Mouse (Mus musculus): ENCODE results near the gene Fzd5.

Fzd5 gene

GRCm38 (mm10) chr1:64737502-64738179 lies at the start of gene Fzd5:
Fzd5 (minus strand) TSS chr1:64737751.
- DNase-seq = peak; percentile 93

- no peak for DNase-seq
Measured at GRCm38 (mm10) chr1:64779863-64780262, 42.3 kb upstream of the Fzd5 start.

- DNase-seq = no peak
Measured at GRCm38 (mm10) chr1:64779415-64779814, 41.9 kb upstream of the Fzd5 start.

- no peak for DNase-seq
Measured at GRCm38 (mm10) chr1:64773305-64773704, 35.8 kb upstream of the Fzd5 start.

GRCm38 (mm10) chr1:64770169-64770568 lies 32.6 kb upstream of the Fzd5 start:
- DNase-seq = no peak

- no peak for DNase-seq
Measured at GRCm38 (mm10) chr1:64761646-64762045, 24.1 kb upstream of the Fzd5 start.

GRCm38 (mm10) chr1:64757766-64758165 lies 20.2 kb upstream of the Fzd5 start:
- DNase-seq = no peak

- DNase-seq = peak; percentile 53
Measured at GRCm38 (mm10) chr1:64757254-64757653, 19.7 kb upstream of the Fzd5 start.

GRCm38 (mm10) chr1:64756640-64757030 lies 19.1 kb upstream of the Fzd5 start:
- no peak for DNase-seq

GRCm38 (mm10) chr1:64755971-64756639 lies 18.6 kb upstream of the Fzd5 start:
- no peak for DNase-seq

GRCm38 (mm10) chr1:64754658-64755057 lies 17.1 kb upstream of the Fzd5 start:
- DNase-seq = no peak

GRCm38 (mm10) chr1:64753668-64754067 lies 16.1 kb upstream of the Fzd5 start:
- no peak for DNase-seq

- DNase-seq = peak; percentile 71
Measured at GRCm38 (mm10) chr1:64753109-64753508, 15.6 kb upstream of the Fzd5 start.

- no peak for DNase-seq
Measured at GRCm38 (mm10) chr1:64744616-64745015, 7.1 kb upstream of the Fzd5 start.

GRCm38 (mm10) chr1:64742741-64743408 lies 5.3 kb upstream of the Fzd5 start:
- no peak for DNase-seq

- DNase-seq = peak; percentile 64
Measured at GRCm38 (mm10) chr1:64738661-64739082, 1.1 kb upstream of the Fzd5 start.

- peak; percentile 25 for DNase-seq
Measured at GRCm38 (mm10) chr1:64738180-64738555, 617 bp upstream of the Fzd5 start.

- DNase-seq = peak; percentile 29
Measured at GRCm38 (mm10) chr1:64736681-64737501, 660 bp downstream of the Fzd5 start.

GRCm38 (mm10) chr1:64735781-64736680 lies 1.5 kb downstream of the Fzd5 start:
- peak; percentile 45 for DNase-seq

GRCm38 (mm10) chr1:64734771-64735750 lies 2.5 kb downstream of the Fzd5 start:
- peak; percentile 31 for DNase-seq

Measured in lung, postnatal 14 days (tissue).